Mouse (Mus musculus) left cerebral cortex, postnatal 14 days (tissue): ENCODE measurements at regions not wholly inside any gene's neighbourhood (a gene's known extent, or its start where the extent isn't known, plus 50 kb on each side); places are given as distances from the start of the nearest gene placed in this dataset.

Experiments used
- DNase-seq, 2 experiments: peaks; one replicate each; pipeline ENCODE4 v3.0.0; 2021 to 2022; ENCODE audit warnings: low spot score in 2 of 2, mixed read lengths in 1 of 2
- intact Hi-C: fragments of 180-260 bp; cut with DNase I; formaldehyde crosslinking; loops from one replicate; pipeline ENCODE4 v1.15.1; 2025

- intact Hi-C loops, result no loop called here
- DNase-seq, result no peak
Observed at GRCm38 (mm10) chr6:17157270-17157669, 92.3 kb downstream of the Tes start.

- peak; percentile 62 to 75 for DNase-seq
- intact Hi-C loops, result no loop called here
Observed at GRCm38 (mm10) chr6:17169971-17170781, 105.2 kb downstream of the Tes start.

- no peak for DNase-seq
- intact Hi-C loops, result no loop called here
Observed at GRCm38 (mm10) chr6:17170782-17171272, 105.9 kb downstream of the Tes start.

GRCm38 (mm10) chr6:17171273-17172011, 106.5 kb downstream of the Tes start:
- DNase-seq, result peak; percentile 40 to 69
- intact Hi-C loops, result no loop called here

- no peak for DNase-seq
Observed at GRCm38 (mm10) chr6:17172050-17172449, 107.1 kb downstream of the Tes start.

GRCm38 (mm10) chr6:17177153-17177552, 103.8 kb upstream of the Cav2 start:
- DNase-seq, result no peak
- intact Hi-C loops, result no loop called here

More at GRCm38 (mm10) chr6:17172050-17172449, 107.1 kb downstream of the Tes start:
- intact Hi-C loops, result no loop called here

GRCm38 (mm10) chr6:17179476-17179875, 101.5 kb upstream of the Cav2 start:
- no peak for DNase-seq
- intact Hi-C loops, result no loop called here

- intact Hi-C loops, result no loop called here
- DNase-seq, result no peak
Observed at GRCm38 (mm10) chr6:17186604-17187003, 94.4 kb upstream of the Cav2 start.

- intact Hi-C loops, result no loop called here
- peak in 1 of 2 experiments; percentile 38 for DNase-seq
Observed at GRCm38 (mm10) chr6:17187106-17187505, 93.9 kb upstream of the Cav2 start.

- no peak for DNase-seq
- intact Hi-C loops, result no loop called here
Observed at GRCm38 (mm10) chr6:17195538-17195937, 85.4 kb upstream of the Cav2 start.

- DNase-seq, result no peak
- intact Hi-C loops, result no loop called here
Observed at GRCm38 (mm10) chr6:17197728-17198397, 83.1 kb upstream of the Cav2 start.

GRCm38 (mm10) chr6:17198876-17199275, 82.1 kb upstream of the Cav2 start:
- no peak for DNase-seq
- intact Hi-C loops, result no loop called here

GRCm38 (mm10) chr6:17201916-17202636, 78.9 kb upstream of the Cav2 start:
- peak in 1 of 2 experiments; percentile 17 for DNase-seq
- intact Hi-C loops, result no loop called here

- intact Hi-C loops, result no loop called here
- DNase-seq, result no peak
Observed at GRCm38 (mm10) chr6:17203302-17203701, 77.7 kb upstream of the Cav2 start.

GRCm38 (mm10) chr6:17203900-17204686, 76.9 kb upstream of the Cav2 start:
- intact Hi-C loops, result no loop called here

GRCm38 (mm10) chr6:17206932-17207331, 74.1 kb upstream of the Cav2 start:
- intact Hi-C loops, result no loop called here

More at GRCm38 (mm10) chr6:17203900-17204686, 76.9 kb upstream of the Cav2 start:
- DNase-seq, result no peak

GRCm38 (mm10) chr6:17209792-17210191, 71.2 kb upstream of the Cav2 start:
- no peak for DNase-seq
- intact Hi-C loops, result no loop called here

More at GRCm38 (mm10) chr6:17206932-17207331, 74.1 kb upstream of the Cav2 start:
- no peak for DNase-seq

GRCm38 (mm10) chr6:17211346-17211745, 69.6 kb upstream of the Cav2 start:
- intact Hi-C loops, result no loop called here
- peak in 1 of 2 experiments; percentile 40 for DNase-seq
